Mouse (Mus musculus) embryonic fibroblast, embryonic 13.5 days (primary cell): Measurements from ENCODE around the gene Rab40c.

Source experiments
- CTCF ChIP-seq: IDR thresholded peaks from 2 replicates; pipeline ENCODE4 v1.5.1; 2011; ENCODE audit warnings: mild to moderate bottlenecking, control low read depth, low read length, moderate library complexity, borderline replicate concordance; ENCODE audit not compliant: insufficient read depth
- POLR2A ChIP-seq: IDR thresholded peaks from 2 replicates; pipeline ENCODE4 v1.6.1; 2011; ENCODE audit warnings: low read depth, mild to moderate bottlenecking, control low read depth, low read length, moderate library complexity

DNA sequence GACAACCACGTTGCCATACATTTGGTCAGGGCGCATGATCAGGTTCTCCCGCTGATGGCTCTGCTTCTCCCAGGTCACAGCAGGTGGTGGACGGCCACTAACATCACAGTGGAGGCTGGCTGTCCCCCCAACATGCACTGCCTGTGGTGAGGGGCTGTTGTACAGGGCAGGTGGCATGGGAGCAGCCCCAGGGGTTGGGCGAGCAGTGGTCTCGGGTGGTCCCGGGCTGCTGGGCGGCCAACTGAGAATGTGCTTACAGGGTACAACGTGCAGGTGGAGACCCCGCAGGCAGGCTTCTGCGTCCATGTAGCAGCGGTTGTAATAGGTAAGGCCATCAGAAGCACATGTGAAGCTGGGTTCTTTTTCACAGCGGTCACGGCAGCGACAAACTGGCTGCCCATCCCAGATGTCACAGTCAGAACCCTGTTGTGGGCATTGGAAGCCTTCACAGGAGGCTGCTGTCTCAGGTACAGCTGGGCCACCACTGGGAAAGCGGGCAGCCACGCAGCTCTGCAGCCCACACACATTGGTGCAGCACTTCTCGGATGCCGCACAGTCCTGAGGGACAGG is 40.8 kb downstream of the Rab40c start:
- TF ChIP-seq CTCF (no peak), POLR2A (no peak)
